Mouse (Mus musculus): ENCODE measurements at regions not wholly inside any gene's neighbourhood (a gene's known extent, or its start where the extent isn't known, plus 50 kb on each side); places are given as distances from the start of the nearest gene placed in this dataset.

DNA sequence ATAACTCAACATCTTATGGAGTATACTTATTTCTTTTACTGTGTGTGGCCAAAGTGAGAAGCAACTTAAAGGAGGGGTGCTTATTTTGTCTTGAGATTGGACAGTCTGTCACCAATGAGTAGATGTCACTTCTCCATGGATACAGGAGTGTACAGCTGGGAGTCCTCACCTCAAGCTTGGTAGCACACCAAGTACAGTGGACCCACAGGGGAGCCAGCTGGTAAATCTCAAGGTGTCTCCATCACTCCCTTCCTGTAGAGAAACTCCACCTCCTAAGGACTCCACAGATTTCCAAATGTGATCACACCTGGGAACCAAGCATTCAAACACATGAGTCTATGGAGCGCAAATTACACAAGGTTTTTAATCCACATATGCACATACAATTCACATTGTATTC, 105.8 kb upstream of the B3gat2 start:
- H3K36me3 ChIP-seq (ENCODE audit: control insufficient read depth, insufficient read depth, low read length): no peaks in the 10 kb centered on the region
- H3K4me1 ChIP-seq (ENCODE audit: control insufficient read depth, insufficient read depth, insufficient read length, low read length): no peaks in the 10 kb centered on the region
- TF ChIP-seq POLR2A (IDR thresholded peaks at IDR 0.05; ENCODE audit: low read depth, low read length) (no peak), CTCF (IDR thresholded peaks at IDR 0.05; ENCODE audit: extremely low read depth, insufficient read length, insufficient replicate concordance, low read depth, low read length) (no peak)
- H3K27ac ChIP-seq (ENCODE audit: insufficient read depth, low read depth, low read length): no peak overlapping the region
- 95% methylated on average over 1 of the region's 1 CpGs for WGBS
- no peaks in the 10 kb centered on the region for H3K27me3 ChIP-seq (ENCODE audit: control insufficient read depth, insufficient read depth, low read length)
- no peak overlapping the region for H3K4me3 ChIP-seq (ENCODE audit: low read depth, low read length)

DNA sequence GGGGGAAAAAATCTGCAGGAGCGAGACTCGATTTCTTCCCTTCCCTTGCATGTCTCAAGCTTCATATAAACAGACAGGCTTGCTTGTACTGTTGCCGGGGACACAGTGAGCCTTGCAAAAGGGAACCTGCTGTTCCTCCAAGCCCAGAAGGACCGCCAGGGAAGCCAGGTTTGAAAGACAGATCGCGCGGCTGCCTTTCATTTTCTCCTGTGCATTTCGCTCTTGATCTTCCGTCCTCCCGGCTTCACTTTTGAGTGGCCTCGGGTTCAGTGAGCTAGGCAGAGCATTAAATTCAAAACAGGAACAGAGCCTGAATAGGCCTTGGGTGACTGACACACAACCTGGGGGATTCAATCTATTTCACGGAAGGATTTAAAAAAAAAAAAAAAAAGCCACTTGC, 105.3 kb upstream of the B3gat2 start:
- H3K4me1 ChIP-seq (ENCODE audit: control insufficient read depth, insufficient read depth, insufficient read length, low read length): no peaks in the 10 kb centered on the region
- H3K4me3 ChIP-seq (ENCODE audit: low read depth, low read length): no peak overlapping the region
- WGBS: 69% methylated on average over 12 of the region's 12 CpGs
- TF ChIP-seq POLR2A (IDR thresholded peaks at IDR 0.05; ENCODE audit: low read depth, low read length) (no peak), CTCF (IDR thresholded peaks at IDR 0.05; ENCODE audit: extremely low read depth, insufficient read length, insufficient replicate concordance, low read depth, low read length) (no peak)
- no peak overlapping the region for H3K27ac ChIP-seq (ENCODE audit: insufficient read depth, low read depth, low read length)
- no peaks in the 10 kb centered on the region for H3K36me3 ChIP-seq (ENCODE audit: control insufficient read depth, insufficient read depth, low read length)
- H3K27me3 ChIP-seq (ENCODE audit: control insufficient read depth, insufficient read depth, low read length): no peaks in the 10 kb centered on the region

DNA sequence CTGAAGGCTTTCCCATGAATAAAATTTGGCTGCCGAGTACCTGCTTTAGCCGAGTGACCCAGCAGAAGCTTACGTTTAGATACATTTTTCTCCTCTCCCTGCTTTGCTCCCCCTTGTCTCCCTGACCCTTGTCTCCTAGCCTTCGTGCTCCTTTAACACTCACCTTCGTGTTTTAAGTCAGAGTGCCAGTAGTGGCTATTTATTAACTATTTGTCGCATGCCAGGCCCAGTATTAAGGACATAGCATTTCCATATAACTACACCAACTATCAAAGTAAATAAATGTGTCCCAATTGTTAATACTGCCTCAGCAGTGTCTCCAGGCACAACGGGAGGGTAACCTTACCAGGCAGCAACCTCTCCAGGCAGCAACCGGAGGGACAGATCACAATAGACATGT, 104.8 kb upstream of the B3gat2 start:
- Histone ChIP-seq H3K27ac (ENCODE audit: insufficient read depth, low read depth, low read length) (no peak overlapping the region), H3K4me3 (ENCODE audit: low read depth, low read length) (no peak overlapping the region), H3K4me1 (ENCODE audit: control insufficient read depth, insufficient read depth, insufficient read length, low read length) (no peaks in the 10 kb centered on the region), H3K27me3 (ENCODE audit: control insufficient read depth, insufficient read depth, low read length) (no peaks in the 10 kb centered on the region), H3K36me3 (ENCODE audit: control insufficient read depth, insufficient read depth, low read length) (no peaks in the 10 kb centered on the region)
- WGBS: 58% methylated on average over 8 of the region's 8 CpGs
- no peak for TF ChIP-seq CTCF (IDR thresholded peaks at IDR 0.05; ENCODE audit: extremely low read depth, insufficient read length, insufficient replicate concordance, low read depth, low read length)
- no peak for TF ChIP-seq POLR2A (IDR thresholded peaks at IDR 0.05; ENCODE audit: low read depth, low read length)

DNA sequence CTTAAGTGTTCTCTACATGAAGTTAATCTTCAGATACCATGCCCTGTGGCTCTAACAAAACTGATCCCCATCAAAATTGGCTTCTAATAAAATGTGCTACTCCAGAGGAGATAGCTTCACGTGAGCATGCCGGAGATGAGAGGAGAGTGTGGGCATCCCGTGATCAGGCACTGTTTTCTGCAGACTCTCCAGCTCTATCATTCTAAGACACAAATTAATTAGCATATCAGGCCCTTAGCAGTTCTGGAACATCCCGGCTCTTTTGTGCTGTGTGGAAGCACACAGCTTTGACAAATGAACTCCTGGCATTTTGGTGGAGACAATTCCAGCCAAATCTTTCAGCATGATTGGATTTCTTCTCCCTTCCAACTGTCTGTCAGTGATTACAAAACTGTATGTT, 91.0 kb upstream of the B3gat2 start:
- Histone ChIP-seq H3K4me1 (ENCODE audit: control insufficient read depth, insufficient read depth, insufficient read length, low read length) (no peaks in the 10 kb centered on the region), H3K27me3 (ENCODE audit: control insufficient read depth, insufficient read depth, low read length) (no peaks in the 10 kb centered on the region), H3K36me3 (ENCODE audit: control insufficient read depth, insufficient read depth, low read length) (no peaks in the 10 kb centered on the region), H3K4me3 (ENCODE audit: low read depth, low read length) (no peak overlapping the region), H3K27ac (ENCODE audit: insufficient read depth, low read depth, low read length) (no peak overlapping the region)
- no peak for TF ChIP-seq CTCF (IDR thresholded peaks at IDR 0.05; ENCODE audit: extremely low read depth, insufficient read length, insufficient replicate concordance, low read depth, low read length)
- TF ChIP-seq POLR2A (IDR thresholded peaks at IDR 0.05; ENCODE audit: low read depth, low read length): no peak
- 80% methylated on average over 4 of the region's 4 CpGs for WGBS

DNA sequence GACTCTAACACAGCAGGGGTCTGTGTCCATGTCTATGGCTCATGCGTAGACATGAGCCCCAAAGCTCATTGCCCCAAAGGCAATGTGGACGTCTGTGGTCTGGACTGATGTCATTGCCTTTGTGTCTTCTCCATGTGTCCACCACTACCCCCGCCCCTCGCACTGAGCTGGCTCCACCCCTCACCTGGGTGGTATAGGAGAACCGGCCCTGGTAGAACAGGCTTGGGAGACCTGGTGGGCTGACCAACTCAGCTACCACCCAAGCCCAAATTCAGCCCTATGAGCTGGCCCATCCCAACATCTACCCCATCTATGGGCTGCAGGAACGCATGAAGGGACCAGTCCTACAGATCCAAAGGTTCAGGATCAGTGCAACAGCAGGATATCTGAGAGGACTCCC, 87.2 kb upstream of the B3gat2 start:
- Histone ChIP-seq H3K27ac (ENCODE audit: insufficient read depth, low read depth, low read length) (no peak overlapping the region), H3K27me3 (ENCODE audit: control insufficient read depth, insufficient read depth, low read length) (no peaks in the 10 kb centered on the region), H3K36me3 (ENCODE audit: control insufficient read depth, insufficient read depth, low read length) (no peaks in the 10 kb centered on the region), H3K4me1 (ENCODE audit: control insufficient read depth, insufficient read depth, insufficient read length, low read length) (no peaks in the 10 kb centered on the region), H3K4me3 (ENCODE audit: low read depth, low read length) (no peak overlapping the region)
- WGBS: 85% methylated on average over 6 of the region's 6 CpGs
- TF ChIP-seq CTCF (IDR thresholded peaks at IDR 0.05; ENCODE audit: extremely low read depth, insufficient read length, insufficient replicate concordance, low read depth, low read length): no peak
- no peak for TF ChIP-seq POLR2A (IDR thresholded peaks at IDR 0.05; ENCODE audit: low read depth, low read length)

DNA sequence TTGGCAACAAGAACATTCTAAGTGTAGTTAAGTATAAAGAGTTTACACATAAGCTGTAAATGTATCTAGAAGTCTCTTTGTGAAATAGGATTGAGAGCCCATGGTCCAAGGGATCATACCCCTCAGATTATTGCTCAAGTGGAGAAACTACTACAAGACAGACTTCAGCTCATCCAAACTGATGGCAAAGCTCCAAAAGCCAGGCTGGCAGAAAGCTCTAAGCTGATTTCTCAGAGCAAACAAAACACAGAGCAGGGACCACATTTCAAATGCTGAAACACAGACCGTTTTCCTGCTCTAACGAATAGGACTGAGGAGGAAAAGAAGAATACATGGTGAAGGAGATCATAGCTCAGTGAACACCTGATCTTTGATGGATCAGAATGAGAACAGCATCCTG, 85.3 kb upstream of the B3gat2 start:
- WGBS: 74% methylated on average over 2 of the region's 2 CpGs
- Histone ChIP-seq H3K27me3 (ENCODE audit: control insufficient read depth, insufficient read depth, low read length) (no peaks in the 10 kb centered on the region), H3K27ac (ENCODE audit: insufficient read depth, low read depth, low read length) (no peak overlapping the region), H3K36me3 (ENCODE audit: control insufficient read depth, insufficient read depth, low read length) (no peaks in the 10 kb centered on the region), H3K4me3 (ENCODE audit: low read depth, low read length) (no peak overlapping the region), H3K4me1 (ENCODE audit: control insufficient read depth, insufficient read depth, insufficient read length, low read length) (no peaks in the 10 kb centered on the region)
- TF ChIP-seq POLR2A (IDR thresholded peaks at IDR 0.05; ENCODE audit: low read depth, low read length) (no peak), CTCF (IDR thresholded peaks at IDR 0.05; ENCODE audit: extremely low read depth, insufficient read length, insufficient replicate concordance, low read depth, low read length) (no peak)

DNA sequence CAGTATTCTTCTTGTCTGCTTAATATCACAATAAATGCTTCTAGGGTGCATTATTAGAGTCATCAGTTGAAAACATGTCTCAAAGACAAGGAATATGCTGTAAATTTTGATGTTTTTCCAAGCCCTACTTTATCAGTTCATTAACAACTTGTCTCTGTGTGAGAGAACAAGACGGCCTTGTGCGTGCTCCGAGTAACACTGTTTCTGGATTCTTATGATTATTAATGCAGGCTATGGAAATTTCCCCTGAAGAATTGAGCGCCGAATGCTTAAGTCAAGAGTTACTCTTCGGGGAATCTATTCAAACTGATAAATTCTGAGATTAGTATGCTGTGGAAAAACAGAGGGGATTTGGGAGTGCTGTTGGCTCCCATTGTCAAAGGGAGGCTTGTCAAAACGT, 72.2 kb upstream of the B3gat2 start:
- Histone ChIP-seq H3K4me1 (ENCODE audit: control insufficient read depth, insufficient read depth, insufficient read length, low read length) (no peaks in the 10 kb centered on the region), H3K4me3 (ENCODE audit: low read depth, low read length) (no peak overlapping the region), H3K27me3 (ENCODE audit: control insufficient read depth, insufficient read depth, low read length) (no peaks in the 10 kb centered on the region), H3K27ac (ENCODE audit: insufficient read depth, low read depth, low read length) (no peak overlapping the region), H3K36me3 (ENCODE audit: control insufficient read depth, insufficient read depth, low read length) (no peaks in the 10 kb centered on the region)
- TF ChIP-seq POLR2A (IDR thresholded peaks at IDR 0.05; ENCODE audit: low read depth, low read length): no peak
- TF ChIP-seq CTCF (IDR thresholded peaks at IDR 0.05; ENCODE audit: extremely low read depth, insufficient read length, insufficient replicate concordance, low read depth, low read length): no peak
- 81% methylated on average over 7 of the region's 7 CpGs for whole genome bisulfite sequencing

DNA sequence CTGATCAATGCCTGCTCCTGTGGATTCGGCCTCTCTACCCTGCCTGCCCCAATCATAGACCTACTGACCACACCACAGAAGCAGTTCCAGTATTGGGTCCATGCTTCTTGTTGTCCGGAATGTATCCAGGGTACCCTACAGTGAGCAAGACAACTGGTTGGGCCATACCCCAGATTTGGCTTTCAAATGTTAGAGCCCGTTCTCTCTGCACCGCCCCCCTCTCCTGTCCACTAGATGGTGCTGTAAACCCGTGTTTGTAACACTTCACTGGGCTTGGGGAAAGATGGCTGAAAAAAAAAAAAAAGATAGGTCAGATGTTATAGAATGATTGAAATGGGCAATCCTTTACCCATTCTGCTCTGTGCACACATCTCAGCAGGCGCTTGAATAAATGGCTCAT, 56.1 kb upstream of the B3gat2 start:
- no peaks in the 10 kb centered on the region for H3K4me1 ChIP-seq (ENCODE audit: control insufficient read depth, insufficient read depth, insufficient read length, low read length)
- TF ChIP-seq POLR2A (IDR thresholded peaks at IDR 0.05; ENCODE audit: low read depth, low read length): no peak
- TF ChIP-seq CTCF (IDR thresholded peaks at IDR 0.05; ENCODE audit: extremely low read depth, insufficient read length, insufficient replicate concordance, low read depth, low read length): peak; percentile 15; the same call in 1 of the 2 replicates
- WGBS: 28% methylated on average over 6 of the region's 6 CpGs
- H3K27me3 ChIP-seq (ENCODE audit: control insufficient read depth, insufficient read depth, low read length): no peaks in the 10 kb centered on the region
- no peak overlapping the region for H3K27ac ChIP-seq (ENCODE audit: insufficient read depth, low read depth, low read length)
- no peaks in the 10 kb centered on the region for H3K36me3 ChIP-seq (ENCODE audit: control insufficient read depth, insufficient read depth, low read length)
- no peak overlapping the region for H3K4me3 ChIP-seq (ENCODE audit: low read depth, low read length)

Data from small intestine, adult 2 months (tissue).